Mouse (Mus musculus): ENCODE measurements around the gene Magohb. TPM values are rescaled to one million over a fixed set of nuclear protein-coding genes. Genes with fewer than 3 reads are reported as not detected.

Gene Magohb
- polyA plus RNA-seq (2014; fragmentation: Nextera tagmentation; extraction: Ambion mirVana) = 35.0 and 40.3 TPM in 2 replicates

GRCm38 (mm10) chr6:131292991-131293788, at the start of gene Magohb:
Gene Magohb (minus strand): TSS chr6:131293244.
- peak; percentile 94 for DNase-seq (ENCODE audit: low spot score)
- peak; percentile 94 for ATAC-seq (ENCODE audit: low FRiP score)
- Histone ChIP-seq H3K27me3 (ENCODE audit: control insufficient read depth, insufficient read depth, low read length) (no peaks in the 10 kb centered on the region), H3K36me3 (replicated peaks; ENCODE audit: control insufficient read depth, insufficient read depth) (peaks cover 6% of the 10 kb centered on the region), H3K9ac (peak within 1 kb of the TSS; percentile 82), H3K4me1 (replicated peaks; ENCODE audit: control insufficient read depth, insufficient read depth, low read length) (peaks cover 5% of the 10 kb centered on the region; the same call in 1 of the 2 replicates), H3K27ac (peak within 1 kb of the TSS; percentile 76), H3K4me2 (replicated peaks) (peak within 1 kb of the TSS; percentile 67), H3K4me3 (replicated peaks; ENCODE audit: low read length) (peak within 1 kb of the TSS; percentile 71), H3K9me3 (ENCODE audit: control insufficient read depth, low read length) (no peaks in the 10 kb centered on the region)
- WGBS = 2% methylated on average over 51 of the region's 51 CpGs

DNA sequence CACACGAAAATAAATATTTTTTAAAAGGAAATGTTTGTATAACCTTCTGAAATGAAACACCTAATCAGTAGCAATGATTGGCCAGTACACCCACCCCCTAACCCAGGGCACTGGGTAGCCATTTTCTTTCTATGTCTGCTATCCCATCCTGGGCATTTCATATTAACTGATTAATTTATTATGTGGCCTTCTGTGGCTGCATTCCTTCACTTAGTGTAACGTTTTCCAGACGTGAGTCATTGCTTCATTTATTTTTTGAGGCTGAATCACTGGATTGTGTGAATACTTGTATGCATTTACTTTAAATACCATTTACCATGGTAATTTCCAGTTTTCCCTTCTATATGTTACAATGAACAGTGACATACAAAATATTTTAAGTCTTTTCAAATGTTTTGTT, 47.0 kb upstream of the Magohb start:
- H3K36me3 ChIP-seq (replicated peaks; ENCODE audit: control insufficient read depth, insufficient read depth) = no peaks in the 10 kb centered on the region
- ATAC-seq (ENCODE audit: low FRiP score) (no peak), DNase-seq (ENCODE audit: low spot score) (no peak)
- no peaks in the 10 kb centered on the region for H3K9me3 ChIP-seq (ENCODE audit: control insufficient read depth, low read length)
- H3K4me3 ChIP-seq (replicated peaks; ENCODE audit: low read length) = no peak overlapping the region
- no peak overlapping the region for H3K4me2 ChIP-seq (replicated peaks)
- H3K27me3 ChIP-seq (ENCODE audit: control insufficient read depth, insufficient read depth, low read length) = no peaks in the 10 kb centered on the region
- H3K27ac ChIP-seq = no peak overlapping the region
- no peaks in the 10 kb centered on the region for H3K4me1 ChIP-seq (replicated peaks; ENCODE audit: control insufficient read depth, insufficient read depth, low read length)
- no peak overlapping the region for H3K9ac ChIP-seq
- WGBS = 86% methylated on average over 3 of the region's 3 CpGs

- no peaks in the 10 kb centered on the region for H3K36me3 ChIP-seq (replicated peaks; ENCODE audit: control insufficient read depth, insufficient read depth)
- H3K4me2 ChIP-seq (replicated peaks) = no peak overlapping the region
- H3K9me3 ChIP-seq (ENCODE audit: control insufficient read depth, low read length) = no peaks in the 10 kb centered on the region
- H3K9ac ChIP-seq = no peak overlapping the region
- no peak overlapping the region for H3K4me3 ChIP-seq (replicated peaks; ENCODE audit: low read length)
- 88% methylated on average over 3 of the region's 3 CpGs for WGBS
- H3K27ac ChIP-seq = no peak overlapping the region
- no peak for DNase-seq (ENCODE audit: low spot score)
- ATAC-seq (ENCODE audit: low FRiP score) = no peak
- H3K27me3 ChIP-seq (ENCODE audit: control insufficient read depth, insufficient read depth, low read length) = no peaks in the 10 kb centered on the region
- no peaks in the 10 kb centered on the region for H3K4me1 ChIP-seq (replicated peaks; ENCODE audit: control insufficient read depth, insufficient read depth, low read length)
These were observed 46.3 kb upstream of the Magohb start for GRCm38 (mm10) chr6:131339309-131339708.

DNA sequence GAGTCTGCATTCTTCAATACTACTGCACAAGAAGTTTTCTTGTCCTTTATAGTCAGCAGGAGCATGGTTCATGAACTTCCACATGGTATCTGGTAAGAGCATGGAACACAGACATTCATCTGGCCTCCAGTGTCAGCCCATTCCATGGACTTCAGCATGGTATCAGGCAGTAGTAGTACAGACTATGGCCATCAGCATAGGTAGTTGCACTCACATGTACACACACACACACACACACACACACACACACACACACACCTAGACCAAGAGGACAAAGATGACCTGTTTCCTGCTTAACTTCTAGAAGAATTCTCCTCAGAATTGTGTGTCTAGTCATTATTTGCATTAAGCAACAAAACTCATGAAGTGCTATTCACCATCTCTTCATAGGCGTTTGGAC, 45.7 kb upstream of the Magohb start:
- no peak overlapping the region for H3K4me3 ChIP-seq (replicated peaks; ENCODE audit: low read length)
- ATAC-seq (ENCODE audit: low FRiP score) (no peak), DNase-seq (ENCODE audit: low spot score) (no peak)
- H3K36me3 ChIP-seq (replicated peaks; ENCODE audit: control insufficient read depth, insufficient read depth) = no peaks in the 10 kb centered on the region
- no peaks in the 10 kb centered on the region for H3K4me1 ChIP-seq (replicated peaks; ENCODE audit: control insufficient read depth, insufficient read depth, low read length)
- 91% methylated on average over 1 of the region's 1 CpGs for WGBS
- H3K27me3 ChIP-seq (ENCODE audit: control insufficient read depth, insufficient read depth, low read length) = no peaks in the 10 kb centered on the region
- H3K27ac ChIP-seq = no peak overlapping the region
- H3K4me2 ChIP-seq (replicated peaks) = no peak overlapping the region
- no peak overlapping the region for H3K9ac ChIP-seq
- no peaks in the 10 kb centered on the region for H3K9me3 ChIP-seq (ENCODE audit: control insufficient read depth, low read length)

- Histone ChIP-seq H3K36me3 (replicated peaks; ENCODE audit: control insufficient read depth, insufficient read depth) (no peaks in the 10 kb centered on the region), H3K4me2 (replicated peaks) (no peak overlapping the region), H3K27ac (no peak overlapping the region), H3K4me3 (replicated peaks; ENCODE audit: low read length) (no peak overlapping the region), H3K4me1 (replicated peaks; ENCODE audit: control insufficient read depth, insufficient read depth, low read length) (no peaks in the 10 kb centered on the region), H3K9me3 (ENCODE audit: control insufficient read depth, low read length) (no peaks in the 10 kb centered on the region), H3K27me3 (ENCODE audit: control insufficient read depth, insufficient read depth, low read length) (no peaks in the 10 kb centered on the region), H3K9ac (no peak overlapping the region)
- no peak for ATAC-seq (ENCODE audit: low FRiP score)
- DNase-seq (ENCODE audit: low spot score) = no peak
- 89% methylated on average over 2 of the region's 2 CpGs for WGBS
These were observed 34.0 kb upstream of the Magohb start for GRCm38 (mm10) chr6:131327076-131327475.

DNA sequence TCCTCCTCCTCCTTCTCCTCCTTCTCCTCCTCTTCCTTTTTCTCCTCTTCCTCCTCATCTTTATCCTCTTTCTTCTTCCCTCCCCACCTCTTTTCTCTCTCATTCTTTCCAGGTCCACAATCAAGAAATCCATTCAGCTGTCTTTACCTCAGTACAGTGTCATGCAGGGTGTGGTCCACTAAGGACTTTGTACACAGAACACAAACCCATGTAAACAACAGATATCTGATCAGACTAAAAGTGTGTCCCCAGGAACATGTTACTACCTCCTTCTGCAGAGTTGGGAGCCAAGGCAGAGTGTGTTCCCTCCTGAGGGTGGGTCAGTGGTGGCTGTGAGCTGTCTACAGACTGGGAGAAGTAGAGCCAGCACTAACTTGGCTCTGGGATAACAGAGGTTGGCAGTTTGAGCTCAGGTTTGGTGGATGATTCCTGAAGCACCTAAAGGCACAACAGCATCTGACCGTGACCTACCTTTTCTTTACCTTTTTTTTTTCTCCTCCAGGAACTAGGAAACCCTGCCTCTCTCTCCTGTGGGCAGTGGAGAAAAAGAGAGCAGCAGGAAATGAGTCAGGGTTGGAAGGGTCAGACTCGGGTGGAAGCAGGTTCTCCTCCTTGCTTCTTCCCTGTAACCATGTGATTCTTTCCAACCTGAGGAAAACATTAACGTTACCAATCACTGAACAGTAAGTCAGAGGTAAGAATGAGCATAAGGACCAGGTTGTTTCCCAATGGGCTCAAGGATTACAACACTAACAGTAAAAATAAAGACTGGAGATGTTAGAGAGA, 29.0 kb upstream of the Magohb start:
- 80% methylated on average over 3 of the region's 3 CpGs for WGBS
- no peak overlapping the region for H3K4me2 ChIP-seq (replicated peaks)
- H3K27me3 ChIP-seq (ENCODE audit: control insufficient read depth, insufficient read depth, low read length) = no peaks in the 10 kb centered on the region
- DNase-seq (ENCODE audit: low spot score) = no peak
- no peaks in the 10 kb centered on the region for H3K36me3 ChIP-seq (replicated peaks; ENCODE audit: control insufficient read depth, insufficient read depth)
- no peaks in the 10 kb centered on the region for H3K4me1 ChIP-seq (replicated peaks; ENCODE audit: control insufficient read depth, insufficient read depth, low read length)
- no peaks in the 10 kb centered on the region for H3K9me3 ChIP-seq (ENCODE audit: control insufficient read depth, low read length)
- no peak for ATAC-seq (ENCODE audit: low FRiP score)
- H3K27ac ChIP-seq = no peak overlapping the region
- H3K4me3 ChIP-seq (replicated peaks; ENCODE audit: low read length) = no peak overlapping the region
- no peak overlapping the region for H3K9ac ChIP-seq

DNA sequence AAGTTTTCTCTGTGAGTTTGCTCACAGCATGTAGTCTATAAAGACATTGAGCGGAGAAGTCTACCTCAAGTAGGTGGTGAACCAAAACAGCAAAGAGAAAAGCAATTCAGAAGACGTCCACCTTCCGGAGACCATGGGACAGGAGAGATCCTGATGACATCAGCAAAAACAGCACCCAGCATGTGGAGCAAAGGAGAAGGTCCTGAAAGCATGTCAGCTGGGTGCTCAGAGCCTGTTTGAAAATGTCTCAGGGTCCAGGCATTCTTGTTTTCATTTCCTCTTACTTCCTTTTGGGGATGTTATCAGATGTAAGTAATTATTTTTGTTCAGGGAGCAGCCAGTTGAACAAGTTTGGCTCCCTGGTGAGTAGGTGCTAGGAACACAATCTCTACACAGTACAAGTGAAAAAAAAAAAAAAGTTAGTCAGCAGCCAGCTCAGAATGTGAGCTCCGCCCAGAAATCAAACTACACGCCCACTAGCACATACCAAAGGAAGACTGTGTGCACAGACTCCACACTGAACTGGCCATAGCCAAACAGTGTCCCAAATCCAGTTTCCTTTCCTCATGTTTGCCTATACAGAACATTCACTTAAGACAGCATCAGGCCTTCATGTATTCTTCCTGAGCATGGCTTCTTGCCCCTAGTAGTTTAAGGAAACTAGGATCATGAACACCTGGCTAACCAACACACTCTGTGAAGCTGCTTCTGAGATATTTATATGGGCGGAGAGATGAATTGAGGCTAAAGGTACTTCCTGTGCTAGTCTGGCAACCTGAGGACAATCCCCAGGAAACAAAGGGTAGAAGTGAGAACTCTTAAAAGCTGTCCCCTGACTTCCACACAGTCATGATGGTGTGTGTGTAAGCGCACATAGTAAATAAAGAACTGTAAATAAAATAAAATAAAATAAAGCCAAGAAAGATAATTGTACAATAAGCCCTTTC, 23.4 kb upstream of the Magohb start:
- H3K27me3 ChIP-seq (ENCODE audit: control insufficient read depth, insufficient read depth, low read length) = no peaks in the 10 kb centered on the region
- H3K9ac ChIP-seq = no peak overlapping the region
- ATAC-seq (ENCODE audit: low FRiP score) (no peak), DNase-seq (ENCODE audit: low spot score) (no peak)
- no peaks in the 10 kb centered on the region for H3K36me3 ChIP-seq (replicated peaks; ENCODE audit: control insufficient read depth, insufficient read depth)
- H3K4me2 ChIP-seq (replicated peaks) = no peak overlapping the region
- no peaks in the 10 kb centered on the region for H3K9me3 ChIP-seq (ENCODE audit: control insufficient read depth, low read length)
- 85% methylated on average over 7 of the region's 7 CpGs for WGBS
- H3K4me1 ChIP-seq (replicated peaks; ENCODE audit: control insufficient read depth, insufficient read depth, low read length) = no peaks in the 10 kb centered on the region
- no peak overlapping the region for H3K4me3 ChIP-seq (replicated peaks; ENCODE audit: low read length)
- H3K27ac ChIP-seq = no peak overlapping the region

- H3K4me3 ChIP-seq (replicated peaks; ENCODE audit: low read length) = no peak overlapping the region
- no peaks in the 10 kb centered on the region for H3K27me3 ChIP-seq (ENCODE audit: control insufficient read depth, insufficient read depth, low read length)
- H3K36me3 ChIP-seq (replicated peaks; ENCODE audit: control insufficient read depth, insufficient read depth) = no peaks in the 10 kb centered on the region
- no peak overlapping the region for H3K27ac ChIP-seq
- WGBS = 69% methylated on average over 3 of the region's 3 CpGs
- no peaks in the 10 kb centered on the region for H3K4me1 ChIP-seq (replicated peaks; ENCODE audit: control insufficient read depth, insufficient read depth, low read length)
- H3K9ac ChIP-seq = no peak overlapping the region
- no peak for DNase-seq (ENCODE audit: low spot score)
- no peaks in the 10 kb centered on the region for H3K9me3 ChIP-seq (ENCODE audit: control insufficient read depth, low read length)
- no peak overlapping the region for H3K4me2 ChIP-seq (replicated peaks)
- no peak for ATAC-seq (ENCODE audit: low FRiP score)
These were observed 15.0 kb upstream of the Magohb start for GRCm38 (mm10) chr6:131308031-131308430.

GRCm38 (mm10) chr6:131304776-131305175, 11.7 kb upstream of the Magohb start:
- H3K27ac ChIP-seq = no peak overlapping the region
- no peak overlapping the region for H3K4me3 ChIP-seq (replicated peaks; ENCODE audit: low read length)
- H3K36me3 ChIP-seq (replicated peaks; ENCODE audit: control insufficient read depth, insufficient read depth) = no peaks in the 10 kb centered on the region
- ATAC-seq (ENCODE audit: low FRiP score) (no peak), DNase-seq (ENCODE audit: low spot score) (no peak)
- no peak overlapping the region for H3K9ac ChIP-seq
- 66% methylated on average over 3 of the region's 3 CpGs for WGBS
- no peaks in the 10 kb centered on the region for H3K4me1 ChIP-seq (replicated peaks; ENCODE audit: control insufficient read depth, insufficient read depth, low read length)
- H3K27me3 ChIP-seq (ENCODE audit: control insufficient read depth, insufficient read depth, low read length) = no peaks in the 10 kb centered on the region
- no peaks in the 10 kb centered on the region for H3K9me3 ChIP-seq (ENCODE audit: control insufficient read depth, low read length)
- no peak overlapping the region for H3K4me2 ChIP-seq (replicated peaks)
